Mouse (Mus musculus): Measurements from ENCODE around the gene Rab44. TPM values are rescaled to one million over a fixed set of nuclear protein-coding genes. Genes with fewer than 3 reads are reported as not detected.

The Rab44 gene
- polyA plus RNA-seq, 1 experiment from 2014 or later: 3.4 TPM

DNA sequence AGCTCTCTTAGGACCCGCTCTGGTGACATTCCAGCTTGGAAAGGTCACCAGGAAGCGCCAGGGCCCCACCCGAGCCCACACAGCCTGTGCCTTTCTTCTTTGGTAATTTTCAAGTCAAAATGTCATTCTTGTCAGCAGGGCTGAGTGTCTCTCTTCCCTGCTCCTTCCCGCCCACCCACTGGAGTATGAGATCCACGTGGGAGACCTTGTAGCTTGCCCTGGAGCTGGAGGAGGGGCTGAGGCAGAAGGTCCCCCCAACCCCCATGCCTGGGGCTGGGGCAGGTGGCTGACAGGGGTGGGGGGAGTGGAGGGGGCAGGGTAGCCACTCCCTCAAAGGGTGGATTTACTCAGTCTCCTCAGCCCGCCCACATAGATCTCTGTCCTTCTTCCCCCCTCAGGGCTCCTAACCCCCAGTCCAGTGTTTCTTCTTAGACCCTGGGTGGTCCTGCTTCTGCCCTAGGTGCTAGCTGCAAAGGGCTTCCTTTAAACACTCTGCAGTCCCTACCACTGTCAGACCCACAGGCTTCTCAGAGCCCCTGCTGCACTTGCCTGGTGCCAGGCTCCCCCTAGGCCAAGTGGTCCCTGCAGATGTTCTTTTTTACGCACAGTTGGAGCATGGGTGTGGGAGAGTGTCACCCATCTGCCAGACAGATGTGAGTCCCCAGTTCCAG is 71.6 kb downstream of the Rab44 start:
- H3K27ac ChIP-seq (replicated peaks): peak overlapping the region; percentile 45; the same call in 1 of the 2 replicates
- H3K4me2 ChIP-seq (replicated peaks): no peak overlapping the region
- peaks cover 47% of the 10 kb centered on the region for H3K4me1 ChIP-seq
- H3K36me3 ChIP-seq: no peaks in the 10 kb centered on the region
- no peaks in the 10 kb centered on the region for H3K27me3 ChIP-seq
- no peak overlapping the region for H3K9ac ChIP-seq
- no peak overlapping the region for H3K4me3 ChIP-seq (replicated peaks)
- no peaks in the 10 kb centered on the region for H3K9me3 ChIP-seq (replicated peaks)
- 20% methylated on average over 7 of the region's 7 CpGs for WGBS
- peak; percentile 48; the same call in 1 of the 2 replicates for ATAC-seq (ENCODE audit: insufficient number of reproducible peaks, low FRiP score, low TSS enrichment, low read depth)

- WGBS: 35% methylated on average over 10 of the region's 10 CpGs
Observed at GRCm38 (mm10) chr17:29186989-29187859, 73.3 kb downstream of the Rab44 start.

DNA sequence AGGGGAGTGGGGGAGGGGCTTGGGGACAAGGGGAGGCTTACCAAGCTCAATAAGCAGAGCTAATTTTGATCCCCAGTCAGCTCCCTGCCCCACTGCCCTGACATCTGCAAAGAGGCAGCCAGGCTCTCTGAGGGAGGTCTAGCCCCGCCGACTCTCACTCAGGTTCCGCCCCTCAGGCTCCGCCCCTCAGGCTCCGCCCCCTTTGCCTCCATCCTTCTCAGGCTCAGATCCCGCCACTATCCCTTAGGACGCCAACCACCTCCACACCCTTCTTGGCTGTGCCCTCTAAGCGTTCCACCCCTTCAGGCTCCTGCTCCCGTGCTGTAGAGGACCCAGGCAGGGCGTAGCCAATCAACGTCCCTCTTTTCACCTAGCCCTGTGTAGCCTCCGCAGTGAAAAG is 75.0 kb downstream of the Rab44 start:
- Histone ChIP-seq H3K9ac (no peak overlapping the region), H3K27me3 (no peaks in the 10 kb centered on the region), H3K9me3 (replicated peaks) (no peaks in the 10 kb centered on the region), H3K4me2 (replicated peaks) (peak overlapping the region; percentile 23; the same call in 1 of the 2 replicates), H3K36me3 (no peaks in the 10 kb centered on the region), H3K4me1 (peaks cover 31% of the 10 kb centered on the region), H3K4me3 (replicated peaks) (no peak overlapping the region), H3K27ac (replicated peaks) (no peak overlapping the region)
- ATAC-seq (ENCODE audit: insufficient number of reproducible peaks, low FRiP score, low TSS enrichment, low read depth): no peak
- 5% methylated on average over 12 of the region's 12 CpGs for WGBS

More at GRCm38 (mm10) chr17:29186989-29187859, 73.3 kb downstream of the Rab44 start:
- H3K27me3 ChIP-seq: no peaks in the 10 kb centered on the region
- H3K4me2 ChIP-seq (replicated peaks): no peak overlapping the region
- no peaks in the 10 kb centered on the region for H3K36me3 ChIP-seq
- no peak overlapping the region for H3K4me3 ChIP-seq (replicated peaks)
- H3K27ac ChIP-seq (replicated peaks): no peak overlapping the region
- peaks cover 42% of the 10 kb centered on the region for H3K4me1 ChIP-seq
- no peak overlapping the region for H3K9ac ChIP-seq
- ATAC-seq (ENCODE audit: insufficient number of reproducible peaks, low FRiP score, low TSS enrichment, low read depth): no peak
- no peaks in the 10 kb centered on the region for H3K9me3 ChIP-seq (replicated peaks)

DNA sequence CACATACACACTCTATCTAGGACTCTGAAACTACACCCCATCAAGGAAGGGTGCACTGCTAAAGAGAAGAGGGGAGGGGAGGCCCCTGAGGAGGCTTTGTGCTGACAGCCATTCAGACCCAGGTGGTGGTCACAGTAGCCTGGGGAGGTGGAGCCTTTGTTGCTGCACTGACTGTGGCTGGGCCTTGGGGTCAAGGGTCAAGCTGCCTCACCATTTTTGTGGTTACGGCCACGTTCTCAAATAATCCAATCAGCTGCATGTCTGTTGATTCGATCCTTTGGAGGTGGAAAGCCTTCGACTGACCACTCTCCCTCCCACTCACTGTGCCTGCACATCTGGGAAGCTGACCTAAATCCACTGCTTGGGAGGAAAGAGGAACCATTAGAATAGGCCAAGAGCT is 81.6 kb downstream of the Rab44 start:
- no peak overlapping the region for H3K4me2 ChIP-seq (replicated peaks)
- WGBS: 44% methylated on average over 4 of the region's 4 CpGs
- no peak for ATAC-seq (ENCODE audit: insufficient number of reproducible peaks, low FRiP score, low TSS enrichment, low read depth)
- no peaks in the 10 kb centered on the region for H3K9me3 ChIP-seq (replicated peaks)
- peaks cover 12% of the 10 kb centered on the region for H3K4me1 ChIP-seq
- no peaks in the 10 kb centered on the region for H3K27me3 ChIP-seq
- no peak overlapping the region for H3K27ac ChIP-seq (replicated peaks)
- no peak overlapping the region for H3K4me3 ChIP-seq (replicated peaks)
- no peak overlapping the region for H3K9ac ChIP-seq
- no peaks in the 10 kb centered on the region for H3K36me3 ChIP-seq

Other genes with a start within 250 kb of the Rab44 start
- 0.28 and 0.45 TPM in 2 replicates for gene 4930539E08Rik, start 198.8 kb upstream of the Rab44 start, polyA plus RNA-seq (2015; fragmentation: Nextera tagmentation; extraction: Ambion mirVana)
- 0.21 TPM in 1 of 2 replicates, not detected in the other for gene Pxt1, start 170.3 kb upstream of the Rab44 start, polyA plus RNA-seq (2015; fragmentation: Nextera tagmentation; extraction: Ambion mirVana)
- gene Kctd20, start 162.2 kb upstream of the Rab44 start, polyA plus RNA-seq (2015; fragmentation: Nextera tagmentation; extraction: Ambion mirVana): 88.2 and 90.9 TPM in 2 replicates
- gene Stk38, start 106.2 kb upstream of the Rab44 start, polyA plus RNA-seq (2015; fragmentation: Nextera tagmentation; extraction: Ambion mirVana): 111 and 122 TPM in 2 replicates
- 485 and 487 TPM in 2 replicates for gene Srsf3, start 81.5 kb upstream of the Rab44 start, polyA plus RNA-seq (2015; fragmentation: Nextera tagmentation; extraction: Ambion mirVana)
- 347 and 357 TPM in 2 replicates for gene Cdkn1a, start 23.2 kb upstream of the Rab44 start, polyA plus RNA-seq (2015; fragmentation: Nextera tagmentation; extraction: Ambion mirVana)
- gene Cpne5, start 124.0 kb downstream of the Rab44 start, polyA plus RNA-seq (2015; fragmentation: Nextera tagmentation; extraction: Ambion mirVana): 27.6 and 28.9 TPM in 2 replicates
- 129 and 132 TPM in 2 replicates for gene Ppil1, start 150.0 kb downstream of the Rab44 start, polyA plus RNA-seq (2015; fragmentation: Nextera tagmentation; extraction: Ambion mirVana)
- gene BC004004, start 154.6 kb downstream of the Rab44 start, polyA plus RNA-seq (2015; fragmentation: Nextera tagmentation; extraction: Ambion mirVana): 82.1 and 85.8 TPM in 2 replicates
- gene Pi16, start 203.5 kb downstream of the Rab44 start, polyA plus RNA-seq (2015; fragmentation: Nextera tagmentation; extraction: Ambion mirVana): 2.7 and 2.8 TPM in 2 replicates
- gene Mtch1, start 233.8 kb downstream of the Rab44 start, polyA plus RNA-seq (2015; fragmentation: Nextera tagmentation; extraction: Ambion mirVana): 337 and 355 TPM in 2 replicates
- gene Fgd2, start 246.8 kb downstream of the Rab44 start, polyA plus RNA-seq (2015; fragmentation: Nextera tagmentation; extraction: Ambion mirVana): 14.5 and 15.3 TPM in 2 replicates

All from embryonic facial prominence, embryonic 15.5 days (tissue).